Mouse (Mus musculus) hindbrain, embryonic 13.5 days (tissue): Measurements from ENCODE around the gene Rmnd5a. TPM values are rescaled to one million over a fixed set of nuclear protein-coding genes. Genes with fewer than 3 reads are reported as not detected.
"Not testable (repeated sequence)": the region's sequence is repeated elsewhere in the genome, so short reads cannot be mapped to it uniquely, and the experiment has no call there.

Experiments used
- ATAC-seq: fragments of 200-750 bp; cut with Nextera tagmentation; 2 replicates; pipeline ENCODE4 v1.8.0; 2017; ENCODE audit warnings: moderate TSS enrichment; ENCODE audit not compliant: low FRiP score
- H3K27ac ChIP-seq: fragments of 300-500 bp; sonication (generic); 2 replicates; pipeline ENCODE4 v1.5.1; 2015; ENCODE audit warnings: inconsistent platforms, mild to moderate bottlenecking, moderate library complexity
- H3K27me3 ChIP-seq: fragments of 300-500 bp; sonication (generic); 2 replicates; pipeline ENCODE4 v1.6.1; 2015; ENCODE audit warnings: mild to moderate bottlenecking, inconsistent platforms
- H3K36me3 ChIP-seq: fragments of 300-500 bp; sonication (generic); 2 replicates; pipeline ENCODE4 v1.6.1; 2015; ENCODE audit warnings: mild to moderate bottlenecking, inconsistent platforms
- H3K4me1 ChIP-seq: fragments of 300-500 bp; sonication (generic); replicated peaks from 2 replicates; pipeline ENCODE4 v1.6.1; 2015; ENCODE audit warnings: inconsistent platforms
- H3K4me2 ChIP-seq: fragments of 300-500 bp; sonication (generic); 2 replicates; pipeline ENCODE4 v1.6.1; 2015; ENCODE audit warnings: inconsistent platforms, mild to moderate bottlenecking, moderate library complexity
- H3K4me3 ChIP-seq: fragments of 300-500 bp; sonication (generic); 2 replicates; pipeline ENCODE4 v1.5.1; 2015; ENCODE audit warnings: mild to moderate bottlenecking, inconsistent platforms
- H3K9ac ChIP-seq: fragments of 300-500 bp; sonication (generic); 2 replicates; pipeline ENCODE4 v1.6.1; 2015; ENCODE audit warnings: mild to moderate bottlenecking, inconsistent platforms
- H3K9me3 ChIP-seq: fragments of 300-500 bp; sonication (generic); 2 replicates; pipeline ENCODE4 v1.6.1; 2016; ENCODE audit warnings: inconsistent platforms
- WGBS: fragments of 180-500 bp; shearing (Covaris S2); methylation state at CpG from one replicate; pipeline ENCODE4 v1.1.7; 2015; 5-methylcytosine and 5-hydroxymethylcytosine counted together
- polyA plus RNA-seq: library from polyadenylated mRNA; unstranded; fragments of >200 nt; fragmentation: Nextera tagmentation; extraction: Ambion mirVana; gene quantifications from 2 replicates; pipeline ENCODE4 v1.2.1, GENCODE M21; 2015

Rmnd5a gene
- 7.8 and 9.0 TPM in 2 replicates for polyA plus RNA-seq

GRCm38 (mm10) chr6:71440492-71441250 lies at the start of gene Rmnd5a:
Gene Rmnd5a (minus strand): TSS chr6:71440637.
- ATAC-seq: peak; percentile 99
- H3K4me3 ChIP-seq: peak within 1 kb of the TSS; percentile 85
- peak within 1 kb of the TSS; percentile 95 for H3K9ac ChIP-seq
- no peaks in the 10 kb centered on the region for H3K27me3 ChIP-seq
- no peaks in the 10 kb centered on the region for H3K36me3 ChIP-seq
- peak within 1 kb of the TSS; percentile 86 for H3K4me2 ChIP-seq
- no peaks in the 10 kb centered on the region for H3K9me3 ChIP-seq
- peaks cover 43% of the 10 kb centered on the region for H3K4me1 ChIP-seq
- H3K27ac ChIP-seq: peak within 1 kb of the TSS; percentile 98
- WGBS: under 1% methylated on average over 70 of the region's 75 CpGs

- H3K4me2 ChIP-seq: no peak overlapping the region
- H3K36me3 ChIP-seq: no peaks in the 10 kb centered on the region
- H3K27ac ChIP-seq: no peak overlapping the region
- H3K4me3 ChIP-seq: no peak overlapping the region
- H3K27me3 ChIP-seq: no peaks in the 10 kb centered on the region
- no peaks in the 10 kb centered on the region for H3K9me3 ChIP-seq
- ATAC-seq: no peak
- no peak overlapping the region for H3K9ac ChIP-seq
- WGBS: 55% methylated on average over 4 of the region's 4 CpGs
- H3K4me1 ChIP-seq: no peaks in the 10 kb centered on the region
Observed at GRCm38 (mm10) chr6:71487966-71488365, 47.5 kb upstream of the Rmnd5a start.

- ATAC-seq: no peak
- WGBS: 83% methylated on average over 1 of the region's 1 CpGs
- no peaks in the 10 kb centered on the region for H3K36me3 ChIP-seq
- no peaks in the 10 kb centered on the region for H3K27me3 ChIP-seq
- H3K27ac ChIP-seq: no peak overlapping the region
- H3K9ac ChIP-seq: no peak overlapping the region
- no peaks in the 10 kb centered on the region for H3K4me1 ChIP-seq
- H3K4me3 ChIP-seq: no peak overlapping the region
- H3K4me2 ChIP-seq: no peak overlapping the region
- no peaks in the 10 kb centered on the region for H3K9me3 ChIP-seq
Observed at GRCm38 (mm10) chr6:71486867-71487266, 46.4 kb upstream of the Rmnd5a start.

GRCm38 (mm10) chr6:71486226-71486625 lies 45.8 kb upstream of the Rmnd5a start:
- H3K4me1 ChIP-seq: no peaks in the 10 kb centered on the region
- 85% methylated on average over 2 of the region's 2 CpGs for WGBS
- H3K36me3 ChIP-seq: no peaks in the 10 kb centered on the region
- no peak for ATAC-seq
- no peak overlapping the region for H3K4me3 ChIP-seq
- H3K9me3 ChIP-seq: no peaks in the 10 kb centered on the region
- H3K9ac ChIP-seq: no peak overlapping the region
- H3K27ac ChIP-seq: no peak overlapping the region
- H3K4me2 ChIP-seq: no peak overlapping the region
- H3K27me3 ChIP-seq: no peaks in the 10 kb centered on the region

- H3K27me3 ChIP-seq: no peaks in the 10 kb centered on the region
- no peaks in the 10 kb centered on the region for H3K9me3 ChIP-seq
- H3K36me3 ChIP-seq: no peaks in the 10 kb centered on the region
- no peak for ATAC-seq
- H3K27ac ChIP-seq: no peak overlapping the region
- no peaks in the 10 kb centered on the region for H3K4me1 ChIP-seq
- H3K9ac ChIP-seq: no peak overlapping the region
- WGBS: 84% methylated on average over 5 of the region's 5 CpGs
- H3K4me2 ChIP-seq: no peak overlapping the region
- H3K4me3 ChIP-seq: no peak overlapping the region
Observed at GRCm38 (mm10) chr6:71485246-71485645, 44.8 kb upstream of the Rmnd5a start.

- no peak for ATAC-seq
- Histone ChIP-seq H3K27me3 (no peaks in the 10 kb centered on the region), H3K27ac (no peak overlapping the region), H3K4me3 (no peak overlapping the region), H3K4me1 (no peaks in the 10 kb centered on the region), H3K4me2 (no peak overlapping the region), H3K9me3 (no peaks in the 10 kb centered on the region), H3K9ac (no peak overlapping the region), H3K36me3 (no peaks in the 10 kb centered on the region)
- WGBS: 52% methylated on average over 7 of the region's 7 CpGs
Observed at GRCm38 (mm10) chr6:71481136-71481535, 40.7 kb upstream of the Rmnd5a start.

GRCm38 (mm10) chr6:71480136-71480535 lies 39.7 kb upstream of the Rmnd5a start:
- Histone ChIP-seq H3K36me3 (no peaks in the 10 kb centered on the region), H3K9ac (no peak overlapping the region), H3K4me2 (no peak overlapping the region), H3K4me1 (no peaks in the 10 kb centered on the region), H3K27ac (no peak overlapping the region), H3K4me3 (no peak overlapping the region), H3K9me3 (no peaks in the 10 kb centered on the region), H3K27me3 (no peaks in the 10 kb centered on the region)
- no peak for ATAC-seq
- WGBS: 92% methylated on average over 1 of the region's 1 CpGs

- H3K4me2 ChIP-seq, H3K9me3 ChIP-seq, H3K4me3 ChIP-seq, H3K27ac ChIP-seq, H3K27me3 ChIP-seq, ATAC-seq, H3K4me1 ChIP-seq, H3K36me3 ChIP-seq, H3K9ac ChIP-seq: not testable (repeated sequence)
- 88% methylated on average over 2 of the region's 2 CpGs for WGBS
Observed at GRCm38 (mm10) chr6:71479588-71479987, 39.2 kb upstream of the Rmnd5a start.

- H3K27ac ChIP-seq, H3K4me3 ChIP-seq, H3K4me2 ChIP-seq, H3K27me3 ChIP-seq, H3K9me3 ChIP-seq, ATAC-seq, H3K36me3 ChIP-seq, H3K9ac ChIP-seq, H3K4me1 ChIP-seq: not testable (repeated sequence)
- 92% methylated on average over 10 of the region's 10 CpGs for WGBS
Observed at GRCm38 (mm10) chr6:71478816-71479568, 38.6 kb upstream of the Rmnd5a start.

GRCm38 (mm10) chr6:71476783-71477182 lies 36.3 kb upstream of the Rmnd5a start:
- H3K9me3 ChIP-seq: no peaks in the 10 kb centered on the region
- WGBS: 80% methylated on average over 5 of the region's 5 CpGs
- no peak overlapping the region for H3K4me2 ChIP-seq
- ATAC-seq: no peak
- H3K4me3 ChIP-seq: no peak overlapping the region
- no peak overlapping the region for H3K9ac ChIP-seq
- no peaks in the 10 kb centered on the region for H3K4me1 ChIP-seq
- H3K27ac ChIP-seq: no peak overlapping the region
- no peaks in the 10 kb centered on the region for H3K27me3 ChIP-seq
- H3K36me3 ChIP-seq: no peaks in the 10 kb centered on the region

GRCm38 (mm10) chr6:71475604-71476003 lies 35.2 kb upstream of the Rmnd5a start:
- Histone ChIP-seq H3K9ac (no peak overlapping the region), H3K9me3 (no peaks in the 10 kb centered on the region), H3K4me2 (no peak overlapping the region), H3K27me3 (no peaks in the 10 kb centered on the region), H3K4me3 (no peak overlapping the region), H3K4me1 (no peaks in the 10 kb centered on the region), H3K27ac (no peak overlapping the region), H3K36me3 (no peaks in the 10 kb centered on the region)
- ATAC-seq: no peak
- WGBS: 88% methylated on average over 3 of the region's 3 CpGs

- Histone ChIP-seq H3K4me2 (no peak overlapping the region), H3K27me3 (no peaks in the 10 kb centered on the region), H3K27ac (no peak overlapping the region), H3K36me3 (no peaks in the 10 kb centered on the region), H3K9ac (no peak overlapping the region), H3K9me3 (no peaks in the 10 kb centered on the region), H3K4me1 (no peaks in the 10 kb centered on the region), H3K4me3 (no peak overlapping the region)
- 91% methylated on average over 1 of the region's 1 CpGs for WGBS
- ATAC-seq: no peak
Observed at GRCm38 (mm10) chr6:71472786-71473185, 32.3 kb upstream of the Rmnd5a start.
